Mouse (Mus musculus) CH12.LX (cell line): ENCODE data around the gene Rassf8.

ENCODE experiments used
- CTCF ChIP-seq, 2 experiments: IDR thresholded peaks in 1 of 2; conservative IDR thresholded peaks in 1 of 2; 2 replicates each; pipeline ENCODE4 v1.5.1; 2011 to 2012; ENCODE audit warnings: low read depth in 2 of 2, low read length in 2 of 2, improper control_type of control experiment in 1 of 2, inconsistent platforms in 1 of 2, mild to moderate bottlenecking in 1 of 2, moderate library complexity in 1 of 2
- E2F4 ChIP-seq: IDR thresholded peaks from 2 replicates; pipeline ENCODE4 v1.6.1; 2011; ENCODE audit warnings: low read depth, low read length, improper control_type of control experiment; ENCODE audit not compliant: insufficient replicate concordance
- EP300 ChIP-seq: IDR thresholded peaks from 2 replicates; pipeline ENCODE4 v1.6.1; 2011; ENCODE audit warnings: low read length, improper control_type of control experiment
- MAFK ChIP-seq: IDR thresholded peaks from 2 replicates; pipeline ENCODE4 v1.6.1; 2011; ENCODE audit warnings: low read length, improper control_type of control experiment; ENCODE audit not compliant: insufficient replicate concordance
- NRF1 ChIP-seq: IDR thresholded peaks from 2 replicates; pipeline ENCODE4 v1.6.1; 2014; ENCODE audit warnings: low read depth, mild to moderate bottlenecking, inconsistent platforms, low read length, improper control_type of control experiment, moderate library complexity
- PAX5 ChIP-seq: IDR thresholded peaks from 2 replicates; pipeline ENCODE4 v1.6.1; 2012; ENCODE audit warnings: low read length, inconsistent platforms, mixed read lengths
- POLR2A ChIP-seq: IDR thresholded peaks from 2 replicates; pipeline ENCODE4 v1.6.1; 2011; ENCODE audit warnings: low read depth, mild to moderate bottlenecking, improper control_type of control experiment, low read length
- TCF12 ChIP-seq: IDR thresholded peaks from 2 replicates; pipeline ENCODE4 v1.6.1; 2014; ENCODE audit warnings: low read depth, mild to moderate bottlenecking, inconsistent platforms, low read length, improper control_type of control experiment

DNA sequence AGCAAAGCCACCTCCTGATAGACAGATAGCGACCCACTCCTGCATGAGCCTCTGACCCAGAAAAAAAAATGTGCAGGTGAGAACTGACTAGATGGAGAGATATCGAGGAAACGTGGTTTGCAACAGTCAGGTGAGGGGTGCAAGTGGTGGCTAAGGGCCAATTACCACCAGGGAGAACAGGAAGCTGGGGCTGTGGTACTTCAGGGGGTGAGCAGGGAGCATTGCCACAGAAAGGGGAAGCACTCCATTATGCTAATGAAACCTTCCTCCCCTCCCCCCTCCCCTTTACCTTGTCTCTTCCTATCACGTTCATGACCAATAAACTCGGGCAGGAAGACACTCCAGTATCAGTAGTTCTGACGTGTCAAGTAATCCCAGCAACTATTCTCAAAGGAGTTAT, 88.8 kb downstream of the Rassf8 start:
- TF ChIP-seq EP300 (peak; percentile 85), POLR2A (no peak), CTCF (conservative IDR thresholded peaks at IDR 0.05 in 1 of 2, IDR thresholded peaks at IDR 0.05 in 1 of 2; ENCODE audit: low read depth in 2 of 2, low read length in 2 of 2) (no peak), MAFK (no peak), PAX5 (no peak), NRF1 (no peak), TCF12 (peak; percentile 53), E2F4 (no peak)
